Mouse (Mus musculus): Measurements from ENCODE around the gene Triml2. TPM values are rescaled to one million over a fixed set of nuclear protein-coding genes. Genes with fewer than 3 reads are reported as not detected.

The Triml2 gene
- not detected in 2 replicates for polyA plus RNA-seq (2016; fragmentation: Nextera tagmentation; extraction: Ambion mirVana)

DNA sequence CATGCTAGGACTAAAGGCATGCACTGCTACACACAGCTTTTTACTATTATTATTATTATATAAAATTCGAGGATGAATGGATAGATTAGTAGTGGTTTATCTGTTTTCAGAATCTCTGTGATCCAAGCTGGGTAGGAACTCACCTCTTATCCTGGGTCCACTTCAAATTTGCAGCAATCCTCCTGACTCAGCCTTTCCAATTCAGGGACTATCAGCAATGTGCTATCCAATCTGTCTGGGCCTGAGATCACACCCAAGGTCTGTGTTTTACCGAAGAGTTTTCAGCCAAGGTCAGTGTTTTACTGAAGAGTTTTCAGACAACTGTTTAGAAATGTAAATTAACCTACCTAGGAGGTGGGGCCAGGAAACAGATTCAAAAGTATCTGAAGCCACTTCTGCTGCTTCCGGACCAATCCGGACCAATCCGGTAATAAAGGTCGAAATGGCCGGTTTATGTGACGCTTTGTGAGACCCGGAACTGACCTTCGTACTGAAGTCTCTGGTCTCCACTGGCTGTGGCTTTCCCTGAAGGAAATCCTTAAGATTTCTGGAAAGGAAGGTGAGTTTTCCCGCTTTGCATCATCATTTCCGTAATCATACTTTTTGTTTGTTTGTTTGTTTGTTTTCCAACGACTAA lies at the start of gene Triml2:
Gene Triml2 (plus strand): TSS at position 488 of the 637 bp plus-strand sequence.
- Histone ChIP-seq H3K27ac (replicated peaks) (no peak within 1 kb of the TSS), H3K36me3 (no peaks in the 10 kb centered on the region), H3K27me3 (ENCODE audit: low read depth, poor library complexity, severe bottlenecking) (no peaks in the 10 kb centered on the region), H3K4me1 (no peaks in the 10 kb centered on the region), H3K4me3 (no peak within 1 kb of the TSS), H3K9me3 (replicated peaks) (0 out of 2 replicates have a peak, but pooled peaks cover 6% of the 10 kb centered on the region)
- WGBS: 95% methylated on average over 13 of the region's 13 CpGs
- DNase-seq (ENCODE audit: low spot score): no peak

DNA sequence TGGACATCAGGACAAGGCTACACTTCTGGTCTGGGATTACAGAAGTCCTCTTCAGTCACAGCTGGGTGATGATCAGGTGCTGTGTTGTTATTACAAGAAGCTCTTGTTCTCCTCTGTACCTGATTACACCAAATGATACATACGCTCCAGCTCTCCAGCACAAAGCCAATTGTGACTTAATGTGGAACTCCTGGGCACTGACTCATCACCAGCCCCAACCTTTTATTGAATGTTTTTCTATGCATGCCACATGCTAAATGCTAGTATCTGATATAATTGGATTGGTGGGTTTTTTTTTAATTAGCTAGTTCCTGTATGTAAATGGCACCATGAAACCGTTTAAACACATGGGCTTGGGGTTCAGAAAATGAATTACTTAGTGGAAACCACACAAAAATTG lies 39.0 kb upstream of the Triml2 start, which contains the start of gene Triml1:
Gene Triml1 (minus strand): TSS at position 101 of the 400 bp plus-strand sequence.
- no peaks in the 10 kb centered on the region for H3K9me3 ChIP-seq (replicated peaks)
- 88% methylated on average over 2 of the region's 2 CpGs for WGBS
- H3K27me3 ChIP-seq (ENCODE audit: low read depth, poor library complexity, severe bottlenecking): no peaks in the 10 kb centered on the region
- H3K4me3 ChIP-seq: no peak within 1 kb of the TSS
- no peak within 1 kb of the TSS for H3K27ac ChIP-seq (replicated peaks)
- H3K4me1 ChIP-seq: no peaks in the 10 kb centered on the region
- no peak for DNase-seq (ENCODE audit: low spot score)
- H3K36me3 ChIP-seq: no peaks in the 10 kb centered on the region

DNA sequence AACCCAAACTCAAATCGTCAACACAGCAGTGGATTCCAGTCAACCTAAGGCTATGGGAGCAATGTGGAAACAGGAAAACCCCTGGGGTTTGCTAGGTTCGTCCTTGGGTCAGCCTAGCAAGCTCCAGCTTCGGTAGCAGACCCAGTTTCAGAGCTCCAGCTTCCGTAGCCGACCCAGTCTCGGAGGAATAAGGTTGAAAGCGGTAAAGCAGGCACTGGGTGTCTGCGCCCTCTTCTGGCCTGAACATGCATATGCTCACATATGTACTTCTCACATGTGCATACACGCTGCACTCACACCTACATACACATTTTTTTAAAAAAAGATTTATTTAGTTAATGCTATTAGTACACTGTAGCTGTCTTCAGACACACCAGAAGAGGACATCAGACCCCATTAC lies 31.0 kb upstream of the Triml2 start:
- Histone ChIP-seq H3K4me1 (no peaks in the 10 kb centered on the region), H3K27me3 (ENCODE audit: low read depth, poor library complexity, severe bottlenecking) (no peaks in the 10 kb centered on the region), H3K4me3 (no peak overlapping the region), H3K27ac (replicated peaks) (no peak overlapping the region), H3K9me3 (replicated peaks) (no peaks in the 10 kb centered on the region), H3K36me3 (no peaks in the 10 kb centered on the region)
- 85% methylated on average over 9 of the region's 9 CpGs for WGBS
- no peak for DNase-seq (ENCODE audit: low spot score)

DNA sequence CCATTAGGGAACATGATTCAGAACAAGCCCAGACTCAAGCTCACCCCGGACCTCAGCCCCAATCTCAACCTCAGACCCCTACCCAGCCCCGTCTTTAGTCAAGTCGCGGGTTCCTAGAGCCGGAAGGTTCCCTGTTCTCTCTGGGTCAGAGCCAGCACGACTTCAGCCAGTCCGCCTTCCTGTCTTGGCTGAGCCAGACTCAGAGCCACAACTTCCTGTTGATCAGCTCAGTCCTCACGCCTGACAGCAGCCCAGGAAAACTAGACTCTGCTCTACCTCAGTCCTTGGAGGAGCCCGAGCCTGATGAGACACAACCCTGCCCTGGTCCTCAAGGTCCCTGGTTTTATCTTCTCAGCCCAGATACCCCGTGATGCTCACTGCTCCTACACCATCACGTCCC lies 17.1 kb upstream of the Triml2 start:
- H3K36me3 ChIP-seq: no peaks in the 10 kb centered on the region
- 86% methylated on average over 11 of the region's 11 CpGs for WGBS
- DNase-seq (ENCODE audit: low spot score): no peak
- no peak overlapping the region for H3K27ac ChIP-seq (replicated peaks)
- no peaks in the 10 kb centered on the region; the same call in 1 of the 2 replicates for H3K9me3 ChIP-seq (replicated peaks)
- H3K4me3 ChIP-seq: no peak overlapping the region
- no peaks in the 10 kb centered on the region for H3K4me1 ChIP-seq
- no peaks in the 10 kb centered on the region for H3K27me3 ChIP-seq (ENCODE audit: low read depth, poor library complexity, severe bottlenecking)

DNA sequence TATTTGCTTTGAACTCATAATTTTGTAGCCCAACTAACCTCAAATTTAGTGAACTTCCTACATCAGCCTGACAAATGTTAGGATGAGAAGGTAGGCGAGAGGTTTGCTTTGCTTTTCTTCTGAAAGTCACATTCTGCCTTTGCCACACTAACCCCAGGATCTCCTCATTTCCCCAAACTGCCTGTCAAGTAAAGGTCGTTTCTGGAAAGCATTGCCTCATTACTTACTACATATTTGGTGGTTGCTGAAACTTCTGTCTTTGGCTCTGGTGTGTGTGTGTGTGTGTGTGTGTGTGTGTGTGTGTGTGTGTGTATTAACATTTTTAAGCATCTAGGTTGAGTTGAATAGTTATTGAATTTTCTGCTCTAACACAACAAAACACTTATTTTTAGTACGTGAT lies 15.9 kb upstream of the Triml2 start:
- H3K4me3 ChIP-seq: no peak overlapping the region
- WGBS: 88% methylated on average over 3 of the region's 3 CpGs
- no peaks in the 10 kb centered on the region; the same call in 1 of the 2 replicates for H3K9me3 ChIP-seq (replicated peaks)
- no peaks in the 10 kb centered on the region for H3K27me3 ChIP-seq (ENCODE audit: low read depth, poor library complexity, severe bottlenecking)
- H3K36me3 ChIP-seq: no peaks in the 10 kb centered on the region
- no peaks in the 10 kb centered on the region for H3K4me1 ChIP-seq
- H3K27ac ChIP-seq (replicated peaks): no peak overlapping the region
- no peak for DNase-seq (ENCODE audit: low spot score)

DNA sequence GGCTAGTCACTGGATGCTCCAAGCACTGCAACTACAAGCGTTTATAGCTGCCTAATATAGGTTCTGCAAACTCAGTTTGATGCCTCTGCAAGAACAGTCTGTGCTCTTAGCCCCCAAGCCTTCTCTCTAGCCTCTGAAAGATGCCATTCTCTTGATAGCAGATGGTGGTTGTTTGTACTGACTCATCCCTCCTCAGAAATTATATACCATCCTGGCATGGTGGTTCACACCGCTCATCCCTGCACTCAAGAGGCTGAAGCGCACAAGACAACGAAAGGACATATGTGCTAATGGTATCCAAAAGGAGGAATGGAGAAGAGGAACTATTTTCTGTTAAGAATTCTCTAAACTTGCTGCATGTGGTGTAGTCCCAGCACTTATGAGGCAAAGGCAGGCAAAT lies 12.3 kb upstream of the Triml2 start:
- Histone ChIP-seq H3K27me3 (ENCODE audit: low read depth, poor library complexity, severe bottlenecking) (no peaks in the 10 kb centered on the region), H3K9me3 (replicated peaks) (no peaks in the 10 kb centered on the region), H3K4me1 (no peaks in the 10 kb centered on the region), H3K4me3 (no peak overlapping the region), H3K36me3 (no peaks in the 10 kb centered on the region), H3K27ac (replicated peaks) (no peak overlapping the region)
- whole genome bisulfite sequencing: 93% methylated on average over 4 of the region's 4 CpGs
- DNase-seq (ENCODE audit: low spot score): no peak

DNA sequence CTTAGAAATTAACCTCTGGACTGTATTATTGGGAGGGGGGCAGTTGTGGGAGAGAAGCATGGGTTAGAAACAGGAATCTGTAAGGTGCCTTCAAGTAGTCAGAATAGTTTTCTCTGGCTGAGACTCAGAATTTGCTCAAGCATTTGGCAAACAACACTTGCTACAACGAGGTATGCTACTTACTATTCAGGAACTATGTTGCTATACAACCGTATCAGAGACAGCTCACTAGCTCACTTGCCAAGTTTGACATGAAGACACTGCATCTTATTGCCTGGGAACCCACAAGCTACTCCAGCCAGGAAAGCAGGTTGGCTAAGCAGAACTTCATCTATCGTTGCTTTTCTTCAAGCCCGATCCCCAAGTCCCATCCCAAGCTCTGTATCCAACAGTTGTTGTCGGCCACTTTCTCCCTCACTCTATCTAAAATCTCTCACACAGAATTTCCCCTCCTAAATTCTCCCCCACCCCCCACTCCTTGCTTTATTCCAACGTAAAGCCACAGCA lies 11.0 kb upstream of the Triml2 start:
- 90% methylated on average over 6 of the region's 6 CpGs for WGBS
- no peaks in the 10 kb centered on the region for H3K4me1 ChIP-seq
- DNase-seq (ENCODE audit: low spot score): no peak

DNA sequence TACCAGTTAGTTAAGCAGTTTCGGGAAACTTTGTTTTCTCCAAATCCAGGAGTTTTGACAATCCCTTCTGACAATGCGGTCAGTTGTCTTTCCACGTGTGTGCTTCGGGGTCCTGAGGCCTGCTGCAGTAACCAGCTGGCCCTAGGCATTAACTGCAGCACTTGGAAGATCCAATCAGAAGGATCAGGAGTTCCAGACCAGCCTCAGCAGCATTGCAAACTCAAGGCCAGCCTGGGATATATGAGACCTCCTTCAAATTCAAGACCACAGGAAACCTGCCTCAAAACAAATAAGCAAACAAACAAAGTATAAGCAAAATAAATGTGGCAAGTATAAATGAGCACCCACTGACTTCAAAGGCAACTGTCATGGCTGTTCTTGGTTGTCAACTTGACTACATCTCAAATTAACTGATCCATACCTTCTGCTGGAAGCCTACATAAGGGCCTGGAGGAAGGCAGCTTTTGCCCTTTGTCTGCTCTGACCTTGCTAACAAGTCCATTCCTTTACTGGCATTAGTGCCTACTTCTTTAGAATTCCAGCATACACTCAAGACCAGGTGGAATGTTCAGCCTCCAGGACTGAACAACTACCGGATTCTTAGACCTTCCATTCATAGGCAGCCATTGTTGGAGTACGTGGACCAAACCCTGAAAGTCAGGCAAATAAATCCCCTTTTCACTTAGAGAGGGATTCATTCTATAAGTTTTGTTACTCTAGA lies 3.4 kb upstream of the Triml2 start:
- WGBS: 92% methylated on average over 6 of the region's 6 CpGs
- H3K4me1 ChIP-seq: no peaks in the 10 kb centered on the region
- DNase-seq (ENCODE audit: low spot score): no peak

More for the DNA sequence above, 11.0 kb upstream of the Triml2 start:
- H3K9me3 ChIP-seq (replicated peaks): no peaks in the 10 kb centered on the region
- H3K36me3 ChIP-seq: no peaks in the 10 kb centered on the region
- no peaks in the 10 kb centered on the region for H3K27me3 ChIP-seq (ENCODE audit: low read depth, poor library complexity, severe bottlenecking)
- no peak overlapping the region for H3K27ac ChIP-seq (replicated peaks)
- no peak overlapping the region for H3K4me3 ChIP-seq

DNA sequence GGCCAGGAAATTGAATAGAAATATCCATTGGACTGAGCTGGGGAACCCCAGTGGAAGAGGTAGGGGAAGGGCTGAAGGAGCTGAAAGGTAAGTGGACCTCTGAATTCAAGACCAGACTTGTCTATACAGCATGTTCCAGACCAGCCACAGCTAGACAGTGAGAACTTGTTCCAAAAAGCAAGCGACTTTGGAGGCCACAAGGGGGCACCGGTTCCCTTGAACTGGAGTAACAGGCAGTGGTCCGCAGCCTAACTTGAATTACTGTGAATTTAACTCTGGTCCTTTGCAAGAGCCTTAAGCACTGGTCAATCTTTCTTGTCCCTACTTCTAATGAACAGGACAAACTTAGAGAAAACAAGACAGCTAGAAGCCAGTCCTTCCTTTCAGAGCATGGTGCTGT lies 2.1 kb upstream of the Triml2 start:
- no peak overlapping the region for H3K27ac ChIP-seq (replicated peaks)
- WGBS: 46% methylated on average over 3 of the region's 3 CpGs
- no peak overlapping the region for H3K4me3 ChIP-seq
- no peak for DNase-seq (ENCODE audit: low spot score)
- H3K36me3 ChIP-seq: no peaks in the 10 kb centered on the region
- H3K27me3 ChIP-seq (ENCODE audit: low read depth, poor library complexity, severe bottlenecking): no peaks in the 10 kb centered on the region
- H3K4me1 ChIP-seq: no peaks in the 10 kb centered on the region
- 0 out of 2 replicates have a peak, but pooled peaks cover 6% of the 10 kb centered on the region for H3K9me3 ChIP-seq (replicated peaks)

More for the DNA sequence above, 3.4 kb upstream of the Triml2 start:
- no peaks in the 10 kb centered on the region for H3K36me3 ChIP-seq
- H3K27me3 ChIP-seq (ENCODE audit: low read depth, poor library complexity, severe bottlenecking): no peaks in the 10 kb centered on the region
- 0 out of 2 replicates have a peak, but pooled peaks cover 6% of the 10 kb centered on the region for H3K9me3 ChIP-seq (replicated peaks)
- no peak overlapping the region for H3K4me3 ChIP-seq
- no peak overlapping the region for H3K27ac ChIP-seq (replicated peaks)

DNA sequence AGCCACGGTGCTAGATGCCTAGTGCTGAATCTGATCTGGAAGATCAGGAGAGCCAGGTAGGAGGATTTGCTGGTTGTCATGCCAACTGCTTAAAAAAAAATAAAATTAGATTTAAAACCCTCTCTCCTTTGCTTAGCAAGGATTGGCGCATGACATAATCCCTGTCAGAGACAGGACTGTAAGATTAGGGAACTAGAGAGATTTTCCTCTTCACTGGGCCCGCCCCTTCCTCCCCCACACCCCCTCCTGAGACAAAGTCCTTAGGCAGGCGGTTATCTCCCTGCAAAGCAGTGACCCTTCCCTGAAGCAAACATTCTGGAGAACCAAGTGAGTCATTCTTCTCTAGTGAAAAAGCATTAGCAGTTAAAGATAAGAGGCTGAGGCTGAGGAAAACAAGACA lies 1.2 kb upstream of the Triml2 start:
- DNase-seq (ENCODE audit: low spot score): no peak
- Histone ChIP-seq H3K36me3 (no peaks in the 10 kb centered on the region), H3K4me1 (no peaks in the 10 kb centered on the region), H3K4me3 (no peak overlapping the region), H3K27ac (replicated peaks) (no peak overlapping the region), H3K27me3 (ENCODE audit: low read depth, poor library complexity, severe bottlenecking) (no peaks in the 10 kb centered on the region), H3K9me3 (replicated peaks) (0 out of 2 replicates have a peak, but pooled peaks cover 6% of the 10 kb centered on the region)
- WGBS: 57% methylated on average over 4 of the region's 4 CpGs

DNA sequence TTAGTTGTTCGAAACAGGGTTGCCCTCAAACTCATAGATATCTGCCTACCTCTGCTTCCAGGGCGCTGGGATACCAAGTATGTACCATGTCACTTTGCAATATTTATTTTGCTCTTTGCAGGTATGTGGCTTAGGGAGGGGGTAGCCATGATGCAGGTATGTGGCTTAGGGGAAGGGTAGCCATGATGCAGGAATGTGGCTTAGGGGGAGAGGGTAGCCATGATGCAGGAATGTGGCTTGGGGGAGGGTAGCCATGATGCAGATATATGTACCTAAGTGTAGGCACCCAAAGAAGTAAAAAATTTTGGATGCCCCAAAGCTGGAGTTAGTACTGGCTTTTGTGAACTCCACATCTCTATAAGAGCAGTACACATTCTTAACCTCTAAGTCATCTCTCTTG lies 1.9 kb downstream of the Triml2 start:
- Histone ChIP-seq H3K4me1 (no peaks in the 10 kb centered on the region), H3K27ac (replicated peaks) (no peak overlapping the region), H3K9me3 (replicated peaks) (0 out of 2 replicates have a peak, but pooled peaks cover 6% of the 10 kb centered on the region), H3K4me3 (no peak overlapping the region), H3K36me3 (no peaks in the 10 kb centered on the region), H3K27me3 (ENCODE audit: low read depth, poor library complexity, severe bottlenecking) (no peaks in the 10 kb centered on the region)
- WGBS: 91% methylated on average over 2 of the region's 2 CpGs
- DNase-seq (ENCODE audit: low spot score): no peak

DNA sequence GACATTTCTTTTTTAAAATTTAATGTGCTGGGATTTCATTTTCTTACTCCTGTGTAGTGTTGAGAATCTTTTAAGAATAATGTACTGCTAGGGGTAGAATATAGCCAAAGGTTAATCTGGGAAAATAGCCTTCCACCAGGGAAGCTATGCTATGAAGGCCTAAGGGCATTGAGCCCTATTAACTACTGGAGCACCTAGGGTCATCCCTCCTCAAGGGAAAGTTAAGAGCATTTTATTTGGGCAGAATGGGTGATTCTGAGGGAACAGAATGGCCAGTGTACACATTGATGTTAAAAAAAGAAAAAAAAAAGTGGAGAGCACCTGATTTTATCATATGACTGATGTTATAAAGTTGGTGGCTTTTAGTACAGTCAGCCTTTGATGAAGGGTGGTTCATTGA lies 35.2 kb downstream of the Triml2 start:
- no peaks in the 10 kb centered on the region for H3K9me3 ChIP-seq (replicated peaks)
- no peaks in the 10 kb centered on the region for H3K27me3 ChIP-seq (ENCODE audit: low read depth, poor library complexity, severe bottlenecking)
- DNase-seq (ENCODE audit: low spot score): no peak
- no peak overlapping the region for H3K27ac ChIP-seq (replicated peaks)
- H3K4me3 ChIP-seq: no peak overlapping the region
- H3K36me3 ChIP-seq: no peaks in the 10 kb centered on the region
- H3K4me1 ChIP-seq: no peaks in the 10 kb centered on the region

DNA sequence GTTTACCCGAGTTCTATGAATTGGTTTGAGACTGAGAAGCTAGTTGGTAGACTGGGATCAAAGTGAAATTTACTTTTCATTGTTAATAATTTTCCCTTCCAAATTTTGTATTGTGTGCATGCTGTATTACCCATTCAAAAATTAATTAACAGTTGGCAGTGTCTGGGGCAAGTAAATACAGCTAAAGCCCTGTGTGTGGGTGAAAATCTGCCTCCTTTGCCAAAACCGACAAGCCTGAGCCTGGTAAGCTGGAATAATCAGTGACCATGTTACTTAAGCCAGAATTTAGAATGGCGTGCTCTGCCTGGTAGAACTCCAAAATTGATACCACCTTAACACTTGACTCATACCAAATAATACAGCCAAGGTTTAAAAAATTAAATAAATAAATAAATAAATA lies 63.0 kb downstream of the Triml2 start:
- DNase-seq (ENCODE audit: low spot score): no peak
- Histone ChIP-seq H3K4me3 (no peak overlapping the region), H3K36me3 (no peaks in the 10 kb centered on the region), H3K27me3 (ENCODE audit: low read depth, poor library complexity, severe bottlenecking) (no peaks in the 10 kb centered on the region), H3K4me1 (no peaks in the 10 kb centered on the region), H3K9me3 (replicated peaks) (no peaks in the 10 kb centered on the region), H3K27ac (replicated peaks) (no peak overlapping the region)
- 85% methylated on average over 3 of the region's 3 CpGs for WGBS
